Mouse (Mus musculus): ENCODE measurements around the gene Ppm1l. TPM values are rescaled to one million over a fixed set of nuclear protein-coding genes. Genes with fewer than 3 reads are reported as not detected.
A peak's percentile ranks its signal among the peaks of the same experiment; 100 is the strongest.

The Ppm1l gene
- polyA plus RNA-seq, 1 experiment from 2014 or later, result 6.3 TPM

DNA sequence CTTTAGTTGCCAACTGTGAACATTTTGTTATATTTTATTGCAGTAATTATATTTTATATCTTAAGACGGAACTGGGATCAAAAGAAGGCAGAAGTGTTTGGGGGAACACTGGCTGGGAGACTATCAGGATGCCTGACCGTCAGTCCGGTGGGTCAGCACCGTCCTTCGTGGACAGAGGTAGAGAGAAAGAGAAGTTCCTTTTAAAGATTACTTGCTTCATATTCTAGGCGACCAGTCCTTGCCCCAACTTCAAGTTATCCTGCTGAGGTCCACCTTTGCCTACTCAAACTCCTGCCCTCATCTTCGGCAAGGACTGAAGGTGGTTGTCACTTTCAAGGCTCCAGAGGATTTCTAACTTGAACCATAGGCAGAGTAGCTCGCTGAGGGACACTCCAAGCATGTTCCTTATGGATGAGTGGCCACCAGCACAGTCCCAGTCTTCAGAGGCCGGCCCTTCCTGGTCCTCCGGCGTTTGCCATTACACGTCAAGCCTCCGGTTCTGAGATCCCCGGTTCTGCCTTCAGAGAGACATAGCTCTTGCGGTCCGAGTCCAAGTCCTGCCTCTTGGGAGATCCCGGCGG lies 761 bp upstream of the Ppm1l start:
- ATAC-seq (ENCODE audit: insufficient read depth) (peak; percentile 55), DNase-seq (peak; percentile 47)
- WGBS, result 2% methylated on average over 18 of the region's 18 CpGs
- no peak for TF ChIP-seq CTCF (IDR thresholded peaks at IDR 0.05; ENCODE audit: low read depth)
- Histone ChIP-seq H3K27me3 (ENCODE audit: insufficient read depth, low read length) (peaks cover 16% of the 10 kb centered on the region; the same call in 1 of the 2 replicates), H3K9ac (peak overlapping the region; percentile 74), H3K36me3 (ENCODE audit: insufficient read depth) (no peaks in the 10 kb centered on the region), H3K4me1 (ENCODE audit: insufficient read depth) (peaks cover 10% of the 10 kb centered on the region; the same call in 1 of the 2 replicates), H3K9me3 (ENCODE audit: low read depth, low read length) (no peaks in the 10 kb centered on the region), H3K4me2 (peak overlapping the region; percentile 94), H3K4me3 (ENCODE audit: low read depth, low read length) (peak overlapping the region; percentile 65), H3K27ac (ENCODE audit: low read depth) (peak overlapping the region; percentile 81)

DNA sequence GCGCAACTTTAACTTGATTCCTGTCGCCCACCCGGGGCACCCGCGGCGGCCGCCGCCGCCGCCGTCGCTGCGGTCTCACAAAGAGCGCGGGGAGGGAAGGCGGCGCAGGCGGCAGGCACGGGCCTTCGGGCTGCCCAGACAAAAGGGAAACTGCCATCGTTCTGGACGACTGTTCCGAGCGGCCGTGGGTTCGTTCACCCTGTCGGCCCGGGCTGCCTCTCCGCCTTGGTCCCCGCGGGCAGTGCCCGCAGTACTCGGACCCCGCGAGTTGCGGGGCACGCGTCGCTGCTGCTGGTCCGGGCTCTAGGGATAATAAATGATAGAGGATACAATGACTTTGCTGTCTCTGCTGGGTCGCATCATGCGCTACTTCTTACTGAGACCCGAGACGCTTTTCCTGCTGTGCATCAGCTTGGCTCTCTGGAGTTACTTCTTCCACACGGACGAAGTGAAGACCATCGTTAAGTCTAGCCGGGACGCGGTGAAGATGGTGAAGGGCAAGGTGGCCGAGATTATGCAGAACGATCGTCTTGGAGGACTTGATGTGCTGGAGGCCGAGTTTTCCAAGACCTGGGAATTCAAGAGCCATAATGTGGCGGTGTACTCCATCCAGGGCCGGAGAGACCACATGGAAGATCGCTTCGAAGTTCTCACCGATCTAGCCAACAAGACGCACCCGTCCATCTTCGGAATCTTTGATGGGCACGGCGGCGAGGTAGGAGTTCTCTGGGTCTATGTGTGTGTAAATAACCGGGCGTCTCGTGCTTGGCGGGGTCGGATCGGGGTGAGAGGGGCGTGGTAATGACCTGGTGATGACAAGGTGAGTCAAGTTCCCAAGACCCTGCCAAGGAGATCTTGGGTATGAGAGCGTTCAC lies 827 bp downstream of the Ppm1l start:
- under 1% methylated on average over 66 of the region's 73 CpGs for WGBS
- Histone ChIP-seq H3K9me3 (ENCODE audit: low read depth, low read length) (no peaks in the 10 kb centered on the region), H3K27ac (ENCODE audit: low read depth) (peak overlapping the region; percentile 54), H3K4me2 (peak overlapping the region; percentile 94), H3K9ac (peak overlapping the region; percentile 79), H3K4me3 (ENCODE audit: low read depth, low read length) (peak overlapping the region; percentile 65), H3K4me1 (ENCODE audit: insufficient read depth) (peaks cover 10% of the 10 kb centered on the region; the same call in 1 of the 2 replicates), H3K36me3 (ENCODE audit: insufficient read depth) (no peaks in the 10 kb centered on the region), H3K27me3 (ENCODE audit: insufficient read depth, low read length) (peaks cover 16% of the 10 kb centered on the region; the same call in 1 of the 2 replicates)
- DNase-seq (peak; percentile 64), ATAC-seq (ENCODE audit: insufficient read depth) (peak; percentile 32)
- TF ChIP-seq CTCF (IDR thresholded peaks at IDR 0.05; ENCODE audit: low read depth), result no peak

DNA sequence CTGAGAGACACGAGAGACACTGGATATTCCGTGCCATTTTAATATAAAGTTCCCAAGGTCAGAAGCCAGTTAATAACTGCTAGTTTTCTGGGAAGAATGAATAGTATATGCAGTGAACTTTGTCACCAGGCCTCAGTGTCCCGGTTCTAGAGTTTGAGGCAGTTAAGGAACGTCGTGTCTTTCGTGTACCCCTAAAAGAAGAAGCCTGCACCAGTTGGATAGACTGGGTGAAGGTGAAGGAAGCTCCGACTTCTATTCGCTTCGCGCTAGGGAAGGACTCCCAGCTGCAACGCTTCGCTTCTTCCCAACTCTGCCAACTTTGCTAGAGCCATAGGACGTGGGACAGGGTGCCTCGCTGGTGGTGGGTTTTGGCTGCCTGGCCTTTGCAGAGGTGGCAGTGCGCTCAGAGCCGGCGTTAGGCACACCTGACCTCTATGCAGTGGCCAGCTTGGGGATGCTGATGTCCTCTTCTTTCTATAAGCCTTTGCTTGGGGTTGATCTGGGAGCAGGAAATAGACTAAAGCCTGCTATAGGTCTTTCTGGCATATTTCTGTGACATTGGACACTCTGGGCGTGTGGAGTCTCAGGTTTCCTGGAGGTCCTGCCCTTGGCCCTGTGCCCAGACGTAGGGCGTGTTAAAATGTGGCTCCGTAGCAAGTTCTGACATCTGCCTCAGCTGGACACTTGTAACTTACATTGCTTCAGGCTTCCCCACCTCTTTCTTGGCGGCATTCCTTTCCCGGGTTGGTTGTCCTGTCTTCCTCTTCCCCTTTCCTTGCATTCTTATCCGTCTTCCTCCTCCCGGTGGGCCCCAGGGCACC lies 1.7 kb downstream of the Ppm1l start:
- Histone ChIP-seq H3K27me3 (ENCODE audit: insufficient read depth, low read length) (peaks cover 16% of the 10 kb centered on the region; the same call in 1 of the 2 replicates), H3K9me3 (ENCODE audit: low read depth, low read length) (no peaks in the 10 kb centered on the region), H3K4me1 (ENCODE audit: insufficient read depth) (peaks cover 10% of the 10 kb centered on the region; the same call in 1 of the 2 replicates), H3K36me3 (ENCODE audit: insufficient read depth) (no peaks in the 10 kb centered on the region), H3K4me2 (peak overlapping the region; percentile 94), H3K4me3 (ENCODE audit: low read depth, low read length) (peak overlapping the region; percentile 65), H3K27ac (ENCODE audit: low read depth) (no peak overlapping the region), H3K9ac (peak overlapping the region; percentile 31; the same call in 1 of the 2 replicates)
- no peak for TF ChIP-seq CTCF (IDR thresholded peaks at IDR 0.05; ENCODE audit: low read depth)
- DNase-seq (peak; percentile 82), ATAC-seq (ENCODE audit: insufficient read depth) (no peak)
- 1% methylated on average over 25 of the region's 25 CpGs for WGBS

DNA sequence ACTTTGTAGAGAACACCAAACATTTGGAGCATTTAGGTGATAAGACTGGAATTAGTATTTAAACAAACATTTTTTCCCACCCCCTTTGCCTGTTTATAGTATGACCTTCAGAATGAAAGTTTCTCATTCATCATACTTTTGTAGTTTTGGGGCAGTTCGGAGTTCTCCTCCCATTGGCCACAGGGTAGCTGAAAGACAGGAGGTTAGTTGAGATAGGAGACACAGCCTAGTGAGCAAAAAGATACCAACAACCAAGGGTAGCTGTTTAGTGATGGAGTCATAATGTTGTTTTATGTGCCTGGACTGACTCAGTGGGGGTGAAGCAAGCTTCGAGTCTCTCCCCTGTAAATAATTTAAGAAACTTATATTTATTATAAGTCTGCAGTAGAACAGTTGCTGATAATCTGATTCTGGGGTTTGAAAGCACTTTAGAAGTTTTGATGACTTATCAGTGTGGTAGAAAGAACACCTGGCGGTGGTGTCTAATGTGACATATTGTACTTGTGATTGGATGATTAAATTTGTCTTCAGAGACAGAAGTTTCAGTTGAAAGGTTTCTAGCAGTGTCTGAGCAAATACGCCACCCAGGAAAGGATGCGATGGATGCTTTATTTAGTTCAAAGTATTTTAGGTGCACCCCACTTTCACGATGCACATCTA lies 2.5 kb downstream of the Ppm1l start:
- Histone ChIP-seq H3K27ac (ENCODE audit: low read depth) (no peak overlapping the region), H3K27me3 (ENCODE audit: insufficient read depth, low read length) (peaks cover 16% of the 10 kb centered on the region; the same call in 1 of the 2 replicates), H3K4me1 (ENCODE audit: insufficient read depth) (peaks cover 10% of the 10 kb centered on the region; the same call in 1 of the 2 replicates), H3K4me2 (peak overlapping the region; percentile 94), H3K9ac (peak overlapping the region; percentile 31; the same call in 1 of the 2 replicates), H3K4me3 (ENCODE audit: low read depth, low read length) (peak overlapping the region; percentile 65), H3K36me3 (ENCODE audit: insufficient read depth) (no peaks in the 10 kb centered on the region), H3K9me3 (ENCODE audit: low read depth, low read length) (no peaks in the 10 kb centered on the region)
- DNase-seq, result no peak
- 49% methylated on average over 6 of the region's 6 CpGs for WGBS
- ATAC-seq (ENCODE audit: insufficient read depth), result no peak
- TF ChIP-seq CTCF (IDR thresholded peaks at IDR 0.05; ENCODE audit: low read depth), result no peak

DNA sequence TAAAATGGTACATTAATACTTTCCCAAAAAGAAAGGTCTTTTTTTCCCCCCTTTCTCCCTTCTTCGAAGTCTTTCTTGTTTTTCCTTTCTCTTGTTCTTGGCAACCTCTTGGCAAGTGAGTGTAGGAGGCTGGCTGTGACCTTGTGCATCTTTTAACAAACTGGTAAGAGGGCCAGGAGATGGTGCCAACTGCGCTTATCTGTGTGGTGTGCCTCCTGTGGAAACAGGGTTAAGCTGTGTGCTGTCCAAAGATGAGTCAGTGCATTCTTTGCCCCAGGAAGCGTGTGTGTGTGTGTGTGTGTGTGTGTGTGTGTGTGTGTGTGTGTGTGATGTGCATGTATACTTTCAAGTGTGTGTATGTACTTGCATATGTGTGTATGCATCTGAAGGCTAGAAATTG lies 7.3 kb downstream of the Ppm1l start:
- WGBS, result 70% methylated on average over 3 of the region's 3 CpGs
- H3K9me3 ChIP-seq (ENCODE audit: low read depth, low read length), result no peaks in the 10 kb centered on the region
- peaks cover under 1% of the 10 kb centered on the region; the same call in 1 of the 2 replicates for H3K27me3 ChIP-seq (ENCODE audit: insufficient read depth, low read length)
- no peak overlapping the region for H3K27ac ChIP-seq (ENCODE audit: low read depth)
- ATAC-seq (ENCODE audit: insufficient read depth) (no peak), DNase-seq (no peak)
- no peak overlapping the region for H3K4me3 ChIP-seq (ENCODE audit: low read depth, low read length)
- H3K9ac ChIP-seq, result no peak overlapping the region
- TF ChIP-seq CTCF (IDR thresholded peaks at IDR 0.05; ENCODE audit: low read depth), result no peak
- no peak overlapping the region for H3K4me2 ChIP-seq
- no peaks in the 10 kb centered on the region for H3K36me3 ChIP-seq (ENCODE audit: insufficient read depth)
- peaks cover 2% of the 10 kb centered on the region; the same call in 1 of the 2 replicates for H3K4me1 ChIP-seq (ENCODE audit: insufficient read depth)

DNA sequence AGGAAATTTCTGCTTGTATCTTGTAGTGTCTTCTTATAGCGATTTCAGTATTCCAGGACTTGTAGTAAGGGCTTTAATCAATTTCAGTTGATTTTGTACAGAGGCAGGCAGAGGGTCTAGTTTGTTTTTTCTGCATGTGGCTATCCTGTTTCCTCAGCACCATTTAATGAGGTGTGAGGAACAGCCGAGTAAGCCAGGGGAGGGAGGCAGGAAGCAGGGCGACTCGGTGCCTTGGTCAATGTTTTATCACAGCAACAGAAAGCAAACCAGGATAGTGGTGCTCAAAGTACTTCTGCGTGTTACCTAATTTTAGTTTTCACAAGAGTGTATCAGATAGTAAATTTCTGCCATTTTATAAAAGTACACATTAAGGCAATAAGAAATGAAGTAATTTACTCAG lies 13.2 kb downstream of the Ppm1l start:
- WGBS, result 28% methylated on average over 5 of the region's 5 CpGs
- no peak for TF ChIP-seq CTCF (IDR thresholded peaks at IDR 0.05; ENCODE audit: low read depth)
- H3K36me3 ChIP-seq (ENCODE audit: insufficient read depth), result no peaks in the 10 kb centered on the region

More for the DNA sequence above, 13.2 kb downstream of the Ppm1l start:
- H3K4me1 ChIP-seq (ENCODE audit: insufficient read depth), result no peaks in the 10 kb centered on the region
- H3K27ac ChIP-seq (ENCODE audit: low read depth), result no peak overlapping the region
- no peaks in the 10 kb centered on the region for H3K27me3 ChIP-seq (ENCODE audit: insufficient read depth, low read length)
- H3K9me3 ChIP-seq (ENCODE audit: low read depth, low read length), result no peaks in the 10 kb centered on the region
- no peak overlapping the region for H3K9ac ChIP-seq
- H3K4me2 ChIP-seq, result no peak overlapping the region
- DNase-seq (peak; percentile 27), ATAC-seq (ENCODE audit: insufficient read depth) (no peak)
- H3K4me3 ChIP-seq (ENCODE audit: low read depth, low read length), result no peak overlapping the region

Measured in lung, embryonic 14.5 days (tissue).